Mouse (Mus musculus) erythroblast, embryonic 14.5 days (primary cell): ENCODE measurements at regions not wholly inside any gene's neighbourhood (a gene's known extent, or its start where the extent isn't known, plus 50 kb on each side); places are given as distances from the start of the nearest gene placed in this dataset.

Experiments used
- GATA1 ChIP-seq: IDR thresholded peaks from 2 replicates; pipeline ENCODE4 v1.6.1; 2012; ENCODE audit warnings: low read length, inconsistent platforms, mixed read lengths
- TAL1 ChIP-seq: IDR thresholded peaks from 3 replicates; pipeline ENCODE4 v1.6.1; 2012; ENCODE audit warnings: low read length, inconsistent platforms, mixed read lengths

GRCm38 (mm10) chr3:125338178-125338692, 65.6 kb upstream of the Ndst4 start:
- TF ChIP-seq TAL1 (no peak), GATA1 (no peak)
